Mouse (Mus musculus) liver, postnatal 0 days (tissue): ENCODE measurements at regions not wholly inside any gene's neighbourhood (a gene's known extent, or its start where the extent isn't known, plus 50 kb on each side); places are given as distances from the start of the nearest gene placed in this dataset.

Experiments used
- ATAC-seq: fragments of 200-750 bp; cut with Nextera tagmentation; 2 replicates; pipeline ENCODE4 v1.8.0; 2017; ENCODE audit warnings: mild to moderate bottlenecking, moderate library complexity
- DNase-seq: peaks from one replicate; pipeline ENCODE4 v3.0.0-alpha.2; 2016
- H3K27ac ChIP-seq: fragments of 300-500 bp; sonication (generic); 2 replicates; pipeline ENCODE4 v1.5.1; 2014; ENCODE audit warnings: antibody characterized with exemption, moderate library complexity, mild to moderate bottlenecking, low read depth
- H3K27me3 ChIP-seq: fragments of 300-500 bp; sonication (generic); 2 replicates; pipeline ENCODE4 v1.6.1; 2014; ENCODE audit warnings: low read length, control low read depth, mixed read lengths; ENCODE audit not compliant: insufficient read depth
- H3K36me3 ChIP-seq: fragments of 300-500 bp; sonication (generic); replicated peaks from 2 replicates; pipeline ENCODE4 v1.6.1; 2014; ENCODE audit warnings: mild to moderate bottlenecking, control low read depth, low read length, moderate library complexity, mixed read lengths; ENCODE audit not compliant: insufficient read depth
- H3K4me1 ChIP-seq: fragments of 300-500 bp; sonication (generic); 2 replicates; pipeline ENCODE4 v1.6.1; 2014; ENCODE audit warnings: antibody characterized with exemption, mild to moderate bottlenecking, control low read depth; ENCODE audit not compliant: insufficient read depth
- H3K4me2 ChIP-seq: fragments of 300-500 bp; sonication (generic); 2 replicates; pipeline ENCODE4 v1.6.1; 2014; ENCODE audit warnings: low read depth, mild to moderate bottlenecking, low read length, moderate library complexity, mixed read lengths
- H3K4me3 ChIP-seq: fragments of 300-500 bp; sonication (generic); 2 replicates; pipeline ENCODE4 v1.5.1; 2014; ENCODE audit warnings: low read depth, low read length
- H3K9ac ChIP-seq: fragments of 300-500 bp; sonication (generic); replicated peaks from 2 replicates; pipeline ENCODE4 v1.6.1; 2014; ENCODE audit warnings: mild to moderate bottlenecking, moderate library complexity
- H3K9me3 ChIP-seq: fragments of 300-500 bp; sonication (generic); 2 replicates; pipeline ENCODE4 v1.6.1; 2016; ENCODE audit warnings: mild to moderate bottlenecking, control low read depth, low read length, mixed read lengths
- CTCF ChIP-seq: sonication (generic); IDR thresholded peaks from 2 replicates; pipeline ENCODE4 v1.5.1; 2016; ENCODE audit warnings: antibody characterized with exemption, low read depth
- EP300 ChIP-seq: IDR thresholded peaks from 2 replicates; pipeline ENCODE4 v1.6.1; 2016; ENCODE audit warnings: antibody characterized with exemption, low read depth, mild to moderate bottlenecking
- WGBS: fragments of 180-500 bp; shearing (Covaris S2); extraction: QIAGEN DNeasy Blood & Tissue Kit; methylation state at CpG from one replicate; pipeline ENCODE4 v1.1.7; 2014; ENCODE audit not compliant: insufficient replicate concordance; 5-methylcytosine and 5-hydroxymethylcytosine counted together

DNA sequence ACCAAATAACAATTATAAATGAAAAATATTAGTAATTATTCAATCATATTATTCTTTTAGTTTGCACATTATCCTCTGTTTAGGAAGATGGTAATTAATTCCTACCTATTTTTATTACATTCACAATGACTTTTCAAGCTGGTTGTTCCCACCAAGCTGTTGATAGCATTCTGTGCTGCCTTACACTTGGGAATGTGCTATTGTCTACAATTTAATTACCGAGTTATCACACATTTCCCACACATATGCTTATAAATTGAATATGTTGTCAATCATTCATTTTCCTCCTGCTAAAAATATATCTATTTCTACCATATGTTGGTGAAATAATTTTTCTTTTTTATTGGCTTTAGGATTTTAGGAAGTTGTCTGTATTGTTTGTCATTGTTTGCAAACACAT is 306.2 kb upstream of the Klhl1 start:
- no peaks in the 10 kb centered on the region for H3K9me3 ChIP-seq
- no peak for TF ChIP-seq EP300
- TF ChIP-seq CTCF, result no peak
- no peaks in the 10 kb centered on the region for H3K36me3 ChIP-seq
- no peak for ATAC-seq
- no peak overlapping the region for H3K27ac ChIP-seq
- H3K4me2 ChIP-seq, result no peak overlapping the region
- no peaks in the 10 kb centered on the region for H3K4me1 ChIP-seq
- no peak for DNase-seq
- H3K4me3 ChIP-seq, result no peak overlapping the region
- no peak overlapping the region for H3K9ac ChIP-seq
- H3K27me3 ChIP-seq, result no peaks in the 10 kb centered on the region
- 72% methylated on average over 1 of the region's 1 CpGs for WGBS

- DNase-seq (no peak), ATAC-seq (no peak)
- no peaks in the 10 kb centered on the region for H3K9me3 ChIP-seq
- no peaks in the 10 kb centered on the region for H3K36me3 ChIP-seq
- H3K4me1 ChIP-seq, result no peaks in the 10 kb centered on the region
- WGBS, result 59% methylated on average over 2 of the region's 2 CpGs
- no peak overlapping the region for H3K27ac ChIP-seq
- no peaks in the 10 kb centered on the region for H3K27me3 ChIP-seq
- no peak for TF ChIP-seq EP300
- no peak for TF ChIP-seq CTCF
- H3K4me3 ChIP-seq, result no peak overlapping the region
- no peak overlapping the region for H3K4me2 ChIP-seq
- H3K9ac ChIP-seq, result no peak overlapping the region
These were observed 296.8 kb upstream of the Klhl1 start for GRCm38 (mm10) chr14:96815665-96816064.

GRCm38 (mm10) chr14:96805284-96805683 is 286.4 kb upstream of the Klhl1 start:
- Histone ChIP-seq H3K4me2 (no peak overlapping the region), H3K9me3 (no peaks in the 10 kb centered on the region), H3K27me3 (no peaks in the 10 kb centered on the region), H3K27ac (no peak overlapping the region), H3K36me3 (no peaks in the 10 kb centered on the region), H3K9ac (no peak overlapping the region), H3K4me1 (no peaks in the 10 kb centered on the region), H3K4me3 (no peak overlapping the region)
- no peak for TF ChIP-seq CTCF
- TF ChIP-seq EP300, result no peak
- DNase-seq (no peak), ATAC-seq (no peak)
- 62% methylated on average over 1 of the region's 1 CpGs for WGBS

GRCm38 (mm10) chr14:96794806-96795205 is 275.9 kb upstream of the Klhl1 start:
- Histone ChIP-seq H3K9ac (no peak overlapping the region), H3K4me3 (no peak overlapping the region), H3K9me3 (no peaks in the 10 kb centered on the region), H3K27ac (no peak overlapping the region), H3K4me2 (no peak overlapping the region), H3K36me3 (no peaks in the 10 kb centered on the region), H3K4me1 (no peaks in the 10 kb centered on the region), H3K27me3 (no peaks in the 10 kb centered on the region)
- 71% methylated on average over 1 of the region's 1 CpGs for WGBS
- no peak for DNase-seq
- no peak for TF ChIP-seq EP300
- no peak for TF ChIP-seq CTCF
- no peak for ATAC-seq

DNA sequence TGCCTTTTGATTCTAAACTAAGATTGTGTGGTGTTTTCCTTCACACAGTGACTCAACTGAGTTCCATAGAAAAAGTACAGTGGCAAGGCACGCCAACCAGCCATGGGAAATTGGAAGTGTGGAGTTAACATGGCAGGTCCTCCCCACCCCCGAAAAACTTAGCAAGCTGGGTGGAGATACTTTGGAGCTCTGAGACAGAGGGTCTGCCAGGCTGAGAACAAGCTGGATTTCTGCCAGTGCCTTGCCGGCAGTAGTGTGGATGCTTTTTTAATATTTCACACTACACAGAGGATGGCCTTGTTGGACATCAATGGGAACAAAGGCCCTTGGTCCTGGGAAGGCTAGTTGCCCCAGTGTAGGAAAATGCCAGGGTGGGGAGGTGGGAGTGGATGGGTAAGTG is 269.0 kb upstream of the Klhl1 start:
- ATAC-seq, result no peak
- Histone ChIP-seq H3K27me3 (no peaks in the 10 kb centered on the region), H3K4me1 (no peaks in the 10 kb centered on the region), H3K9me3 (no peaks in the 10 kb centered on the region), H3K4me3 (no peak overlapping the region), H3K9ac (no peak overlapping the region), H3K4me2 (no peak overlapping the region), H3K27ac (no peak overlapping the region), H3K36me3 (no peaks in the 10 kb centered on the region)
- DNase-seq, result no peak
- TF ChIP-seq EP300 (no peak), CTCF (no peak)
- 72% methylated on average over 3 of the region's 3 CpGs for whole genome bisulfite sequencing

DNA sequence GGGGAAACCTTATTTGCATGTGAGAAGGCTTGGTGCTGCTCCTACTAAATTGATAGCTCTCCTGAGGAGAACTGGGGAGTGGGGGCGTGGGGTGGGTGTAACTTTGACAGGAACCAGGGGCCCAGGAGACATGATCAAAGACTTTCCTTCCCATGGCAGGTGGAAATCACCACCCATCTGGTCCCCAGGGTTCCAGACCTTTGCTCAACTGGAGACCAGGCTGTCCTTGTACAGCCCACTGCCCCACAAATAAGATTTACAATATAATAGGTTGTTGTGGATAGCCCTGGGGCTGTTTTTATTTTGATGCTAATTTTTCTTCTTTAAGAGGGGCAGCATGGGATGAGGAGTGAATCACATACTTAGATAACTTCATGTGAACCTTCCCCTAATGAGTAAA is 268.4 kb upstream of the Klhl1 start:
- 20% methylated on average over 1 of the region's 1 CpGs for WGBS
- no peaks in the 10 kb centered on the region for H3K4me1 ChIP-seq
- no peaks in the 10 kb centered on the region for H3K9me3 ChIP-seq
- H3K4me2 ChIP-seq, result no peak overlapping the region
- H3K36me3 ChIP-seq, result no peaks in the 10 kb centered on the region
- H3K9ac ChIP-seq, result no peak overlapping the region
- TF ChIP-seq CTCF (no peak), EP300 (no peak)
- no peaks in the 10 kb centered on the region for H3K27me3 ChIP-seq
- ATAC-seq, result no peak
- DNase-seq, result no peak
- no peak overlapping the region for H3K27ac ChIP-seq
- H3K4me3 ChIP-seq, result no peak overlapping the region

- TF ChIP-seq EP300 (no peak), CTCF (no peak)
- H3K9ac ChIP-seq, result no peak overlapping the region
- H3K27me3 ChIP-seq, result no peaks in the 10 kb centered on the region
- H3K27ac ChIP-seq, result no peak overlapping the region
- DNase-seq (no peak), ATAC-seq (no peak)
- 51% methylated on average over 1 of the region's 1 CpGs for WGBS
- no peaks in the 10 kb centered on the region for H3K36me3 ChIP-seq
- H3K4me2 ChIP-seq, result no peak overlapping the region
- no peak overlapping the region for H3K4me3 ChIP-seq
- H3K9me3 ChIP-seq, result no peaks in the 10 kb centered on the region
- no peaks in the 10 kb centered on the region for H3K4me1 ChIP-seq
These were observed 256.9 kb upstream of the Klhl1 start for GRCm38 (mm10) chr14:96775801-96776200.
